Mouse (Mus musculus): ENCODE measurements around the gene Gm28051.

- TF ChIP-seq CTCF (IDR thresholded peaks at IDR 0.05; ENCODE audit: control insufficient read depth, insufficient read depth, insufficient read length) (no peak), CEBPB (IDR thresholded peaks at IDR 0.05; ENCODE audit: low read depth) (no peak), USF1 (IDR thresholded peaks at IDR 0.05; ENCODE audit: low read depth) (no peak), MYOD1 (IDR thresholded peaks at IDR 0.05; ENCODE audit: control insufficient read depth, insufficient read length, low read depth) (no peak), MAX (IDR thresholded peaks at IDR 0.05) (no peak), FOSL1 (IDR thresholded peaks at IDR 0.05; ENCODE audit: insufficient read depth, low read length, poor library complexity, severe bottlenecking) (no peak)
Measured at GRCm38 (mm10) chr12:102682085-102682484, 75.5 kb downstream of the Gm28051 start.

Measured in C2C12 (cell line).